Mouse (Mus musculus) skeletal muscle tissue, adult 2 months (tissue): ENCODE data around the gene Olfr689.
"Not testable (repeated sequence)": the region's sequence is repeated elsewhere in the genome, so short reads cannot be mapped to it uniquely, and the experiment has no call there.

ENCODE experiments used
- DNase-seq: peaks from one replicate; pipeline ENCODE4 v3.0.0-alpha.2; 2012; ENCODE audit warnings: low read depth, low spot score

The Olfr689 gene

DNA sequence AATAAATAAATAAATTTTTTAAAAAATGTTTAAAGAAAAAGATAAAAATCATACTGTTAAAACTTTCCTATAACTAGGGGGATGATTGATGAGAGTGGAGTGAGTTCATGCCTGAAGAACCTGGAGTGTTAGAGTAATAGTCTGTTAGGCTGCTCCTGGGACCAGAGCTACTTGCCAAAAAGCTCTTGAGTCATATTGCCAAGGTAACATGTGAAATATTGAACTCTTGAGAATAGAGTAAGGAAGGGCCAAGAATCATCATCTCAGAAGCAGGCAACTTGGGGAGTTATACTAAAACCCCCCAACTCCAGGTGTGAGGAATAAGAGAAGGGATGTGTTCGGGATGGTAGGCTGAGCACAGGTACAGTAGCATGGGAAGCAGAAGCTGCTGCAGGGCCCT, at the start of gene Olfr689:
TSS of gene Olfr689 (plus strand) at position 301 of the 400 bp plus-strand sequence.
- no peak for DNase-seq

DNA sequence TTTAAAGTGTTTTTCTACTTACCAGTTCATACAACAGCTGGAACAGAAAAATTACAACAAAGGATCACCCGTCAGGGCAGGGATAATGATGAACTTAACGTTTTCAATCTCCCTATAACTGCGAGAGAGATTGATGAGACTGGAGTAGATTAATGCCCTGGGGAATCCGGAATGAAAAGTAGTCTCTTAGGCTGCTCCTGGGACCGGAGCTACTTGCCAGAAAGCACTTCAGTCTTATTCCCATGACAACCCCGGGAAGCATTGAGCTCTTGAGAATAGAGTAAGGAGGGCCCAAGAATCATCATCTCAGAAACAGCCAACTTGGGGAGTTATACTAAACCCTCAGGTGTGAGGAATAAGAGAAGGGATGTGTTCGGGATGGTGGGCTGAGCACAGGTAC, 38.5 kb upstream of the Olfr689 start:
- no peak for DNase-seq

DNA sequence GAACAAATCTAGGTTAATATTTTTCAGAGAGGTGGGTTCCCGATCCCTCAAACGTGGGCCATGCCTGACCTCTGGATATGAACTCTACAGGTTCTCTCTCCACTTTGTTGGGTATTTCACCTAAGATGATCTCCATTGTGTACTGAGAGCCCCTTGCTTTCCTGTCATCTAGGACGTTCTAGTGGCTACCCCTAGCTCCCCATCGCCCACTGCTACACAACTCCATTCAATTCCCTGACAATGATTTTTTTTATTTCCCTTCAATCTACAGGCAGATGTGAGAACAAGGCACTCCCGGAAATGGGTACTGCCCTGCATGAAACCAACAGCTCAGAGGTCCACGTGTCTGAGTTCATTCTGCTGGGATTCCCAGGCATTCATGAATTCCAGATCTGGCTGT, 23.2 kb upstream of the Olfr689 start, which contains the start of gene Olfr688:
TSS of gene Olfr688 (plus strand) at position 301 of the 400 bp plus-strand sequence.
- no peak for DNase-seq

DNA sequence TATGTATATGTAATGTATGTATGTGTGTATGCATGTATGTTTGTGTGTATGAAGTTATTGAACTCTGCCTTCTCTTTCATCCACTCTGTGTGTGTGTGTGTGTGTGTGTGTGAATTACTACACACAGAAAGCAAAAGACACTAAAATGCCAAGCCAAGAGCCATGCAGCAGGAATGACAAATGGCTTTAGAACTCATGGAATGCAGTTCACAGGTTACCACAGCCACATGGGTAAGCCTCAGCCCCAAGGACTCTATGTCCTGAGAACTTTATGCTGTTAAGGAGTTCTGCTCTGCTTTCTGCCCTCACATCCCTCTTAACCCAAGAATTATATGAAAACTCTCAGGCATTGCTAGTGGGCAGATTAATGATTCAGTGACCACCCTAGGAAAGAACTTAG, 20.9 kb upstream of the Olfr689 start:
- DNase-seq = no peak

DNA sequence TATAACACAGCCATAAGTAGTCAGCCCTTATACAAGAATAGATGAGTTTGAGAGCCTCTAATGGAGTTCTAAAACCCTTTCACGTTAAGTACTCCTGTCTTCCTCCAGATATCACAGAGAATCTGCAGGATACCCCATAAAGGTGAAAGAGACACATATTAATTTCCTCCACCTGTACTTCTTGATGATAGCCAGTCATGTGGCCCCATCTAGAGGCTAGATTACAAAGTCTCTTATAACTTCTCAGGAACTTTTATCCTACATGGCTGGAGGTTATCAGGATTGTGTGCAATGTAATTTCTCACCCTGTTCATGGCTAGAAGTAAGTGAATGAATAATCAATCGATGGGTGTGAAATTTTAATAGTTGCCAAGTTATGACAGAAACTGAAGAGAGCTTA, 14.3 kb downstream of the Olfr689 start:
- no peak for DNase-seq

DNA sequence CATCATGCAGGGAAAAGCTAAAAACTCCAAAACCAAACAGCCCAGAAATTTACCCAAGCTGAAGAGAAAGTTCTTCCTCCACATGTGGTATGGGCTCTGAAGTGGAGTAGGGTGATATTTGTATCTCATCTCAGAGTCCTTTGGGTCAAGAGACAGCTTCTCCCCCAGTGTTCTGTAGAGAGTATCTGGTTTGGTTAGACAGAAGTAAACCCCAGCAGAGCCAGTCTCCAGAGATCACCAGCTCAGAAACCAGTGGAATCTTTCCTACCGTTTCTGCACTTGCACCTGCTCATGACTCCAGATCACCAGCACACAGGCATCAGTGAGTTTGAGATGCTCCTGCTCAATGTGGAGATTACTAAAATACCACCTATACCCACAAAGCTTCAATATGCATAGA, 23.0 kb downstream of the Olfr689 start, which contains the start of gene Olfr690:
TSS of gene Olfr690 (minus strand) at position 101 of the 400 bp plus-strand sequence.
- DNase-seq = no peak

DNA sequence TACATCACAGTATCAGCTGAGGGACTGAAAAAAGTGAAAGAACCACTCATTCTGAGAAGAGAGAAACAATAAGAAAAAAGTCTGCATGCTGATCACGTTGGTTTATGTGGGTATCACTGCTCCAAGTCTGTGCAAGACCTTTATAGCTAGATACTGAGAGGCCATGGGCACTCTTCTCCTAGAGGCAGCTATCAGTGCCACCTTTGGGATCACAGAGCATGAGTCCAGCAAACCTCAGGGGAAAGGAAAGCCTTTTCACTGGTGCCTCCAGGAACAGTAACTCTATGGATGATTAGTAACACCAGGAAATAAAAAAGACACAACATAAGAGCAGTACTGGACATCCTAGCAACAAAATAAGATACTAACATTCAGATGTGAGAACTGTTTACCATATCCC, 31.2 kb downstream of the Olfr689 start, which contains the start of gene Olfr691:
TSS of gene Olfr691 (minus strand) at position 101 of the 400 bp plus-strand sequence.
- no peak for DNase-seq

DNA sequence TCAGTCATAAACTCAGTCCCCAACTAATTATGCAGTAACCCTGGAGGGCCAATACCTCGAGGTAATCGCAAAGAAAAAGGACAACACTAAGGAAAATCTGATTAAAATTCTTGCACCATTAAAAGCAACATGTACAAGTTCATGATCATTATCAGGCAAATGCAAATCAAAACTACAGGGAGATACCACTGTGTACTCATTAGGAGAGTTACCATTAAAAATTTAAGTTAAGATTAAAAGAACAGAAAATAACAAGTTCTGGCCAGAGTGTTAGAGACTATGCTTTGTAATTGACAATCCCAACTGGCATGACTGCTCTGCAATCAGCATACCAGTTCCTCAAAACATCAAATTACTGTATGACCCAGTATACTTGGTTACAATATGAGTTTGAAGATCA, 31.8 kb downstream of the Olfr689 start:
- no peak for DNase-seq

DNA sequence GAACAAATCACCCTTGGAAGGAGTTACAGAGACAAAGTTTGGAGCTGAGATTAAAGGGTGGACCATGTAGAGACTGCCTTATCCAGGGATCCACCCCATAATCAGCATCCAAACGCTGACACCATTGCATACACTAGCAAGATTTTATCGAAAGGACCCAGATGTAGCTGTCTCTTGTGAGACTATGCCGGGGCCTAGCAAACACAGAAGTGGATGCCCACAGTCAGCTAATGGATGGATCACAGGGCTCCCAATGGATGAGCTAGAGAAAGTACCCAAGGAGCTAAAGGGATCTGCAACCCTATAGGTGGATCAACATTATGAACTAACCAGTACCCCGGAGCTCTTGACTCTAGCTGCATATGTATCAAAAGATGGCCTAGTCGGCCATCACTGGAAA, 45.1 kb downstream of the Olfr689 start:
- DNase-seq = not testable (repeated sequence)

DNA sequence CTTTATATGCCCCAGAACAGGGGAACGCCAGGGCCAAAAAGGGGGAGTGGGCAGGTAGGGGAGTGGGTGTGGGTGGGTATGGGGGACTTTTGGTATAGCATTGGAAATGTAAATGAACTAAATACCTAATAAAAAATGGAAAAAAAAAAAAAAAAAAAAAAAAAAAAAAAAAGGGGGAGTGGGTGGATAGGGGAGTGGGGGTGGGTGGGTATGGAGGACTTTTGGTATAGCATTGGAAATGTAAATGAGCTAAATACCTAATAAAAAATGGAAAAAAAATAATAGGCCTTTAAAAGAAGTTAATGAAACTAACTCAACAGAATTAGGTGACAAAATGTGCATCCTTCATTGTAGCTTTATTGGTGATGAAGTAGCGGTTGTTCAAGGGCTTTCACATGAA, 45.5 kb downstream of the Olfr689 start:
- not testable (repeated sequence) for DNase-seq

DNA sequence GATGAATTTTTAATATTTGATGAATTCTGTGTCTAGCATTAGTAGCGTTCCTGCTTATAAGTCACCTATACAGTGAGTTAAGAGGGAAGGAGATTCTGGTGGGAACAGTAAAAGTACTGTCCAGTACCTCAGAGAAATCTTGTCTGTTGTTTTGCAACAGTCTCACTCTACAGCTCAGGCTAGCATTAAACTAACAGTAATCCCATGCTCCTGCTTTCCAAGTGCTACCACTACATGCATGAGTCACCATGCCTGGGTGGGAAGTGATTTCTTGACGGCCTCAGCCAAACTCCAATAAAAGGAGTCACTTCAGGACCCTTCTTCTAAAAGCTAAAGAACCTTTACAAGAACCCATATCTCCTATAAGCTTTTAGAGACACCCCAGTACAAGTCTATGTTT, 50.7 kb downstream of the Olfr689 start:
- DNase-seq = no peak

DNA sequence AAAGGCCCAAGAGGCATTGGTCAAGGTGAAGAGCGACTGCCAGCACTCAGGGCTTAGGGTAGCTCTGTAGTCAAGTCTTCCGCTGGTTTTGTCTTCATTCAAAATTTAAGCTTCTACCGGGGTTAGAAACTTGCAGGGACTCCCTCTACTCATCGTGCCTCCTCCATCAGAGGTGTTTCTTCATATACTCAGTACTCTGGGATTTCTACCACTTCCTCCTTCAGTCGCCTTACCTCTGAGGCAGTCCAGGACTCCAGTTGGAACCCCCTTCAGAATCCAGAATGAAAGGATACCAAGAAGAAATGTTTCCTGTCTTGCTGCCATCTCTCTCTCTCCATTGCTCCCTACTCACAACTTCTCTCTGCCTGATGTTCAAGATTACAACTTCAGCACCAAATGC, 56.3 kb downstream of the Olfr689 start:
- no peak for DNase-seq

DNA sequence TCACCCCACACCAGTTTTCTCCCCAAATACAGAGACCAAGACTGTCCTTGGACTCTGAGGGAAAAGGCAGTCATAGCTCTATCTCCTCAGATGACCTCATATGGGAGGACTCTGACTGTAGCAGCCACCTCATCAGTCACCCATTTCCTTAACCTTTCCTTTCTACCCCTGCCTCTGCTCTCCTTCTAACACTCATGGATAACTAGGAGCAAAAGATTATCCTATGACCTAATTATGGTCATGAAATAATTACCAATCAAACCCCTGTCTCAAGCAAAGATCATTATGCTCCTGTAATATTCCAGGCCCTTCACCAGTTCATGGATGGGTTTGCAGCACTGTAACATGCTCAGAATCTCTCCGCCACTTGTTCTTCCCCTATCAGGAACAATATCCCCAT, 57.0 kb downstream of the Olfr689 start, which contains the start of gene Olfr692:
TSS of gene Olfr692 (plus strand) at position 301 of the 400 bp plus-strand sequence.
- no peak for DNase-seq

DNA sequence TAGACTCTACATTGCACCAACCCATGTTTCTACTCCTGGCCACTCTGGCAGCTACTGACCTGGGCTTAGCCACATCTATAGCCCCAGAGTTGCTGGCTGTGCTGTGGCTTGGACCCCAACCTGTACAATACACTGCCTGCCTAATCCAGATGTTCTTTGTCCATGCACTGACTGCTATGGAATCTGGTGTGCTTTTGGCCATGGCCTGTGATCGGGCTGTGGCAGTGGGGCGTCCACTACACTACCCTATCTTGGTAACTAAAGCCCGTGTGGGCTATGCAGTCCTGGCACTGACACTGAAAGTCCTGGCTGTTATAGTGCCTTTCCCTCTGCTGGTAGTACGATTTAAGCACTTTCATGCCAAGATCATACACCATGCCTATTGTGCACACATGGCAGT, 57.6 kb downstream of the Olfr689 start:
- DNase-seq = no peak
